Mouse (Mus musculus): ENCODE measurements around the gene Wasf3.
"Not testable (repeated sequence)": the region's sequence is repeated elsewhere in the genome, so short reads cannot be mapped to it uniquely, and the experiment has no call there.

GRCm38 (mm10) chr5:146479564-146479963, 94.8 kb downstream of the Wasf3 start:
- TF ChIP-seq CTCF (IDR thresholded peaks at IDR 0.05; ENCODE audit: borderline replicate concordance, extremely low read depth, insufficient read depth, insufficient read length); POLR2A (IDR thresholded peaks at IDR 0.05; ENCODE audit: borderline replicate concordance, extremely low read depth, insufficient read depth, insufficient read length, poor library complexity, severe bottlenecking): not testable (repeated sequence)

All from brain, embryonic 14.5 days (tissue).